Mouse (Mus musculus): ENCODE measurements around the gene Gm44805.
A peak's percentile ranks its signal among the peaks of the same experiment; 100 is the strongest.

DNA sequence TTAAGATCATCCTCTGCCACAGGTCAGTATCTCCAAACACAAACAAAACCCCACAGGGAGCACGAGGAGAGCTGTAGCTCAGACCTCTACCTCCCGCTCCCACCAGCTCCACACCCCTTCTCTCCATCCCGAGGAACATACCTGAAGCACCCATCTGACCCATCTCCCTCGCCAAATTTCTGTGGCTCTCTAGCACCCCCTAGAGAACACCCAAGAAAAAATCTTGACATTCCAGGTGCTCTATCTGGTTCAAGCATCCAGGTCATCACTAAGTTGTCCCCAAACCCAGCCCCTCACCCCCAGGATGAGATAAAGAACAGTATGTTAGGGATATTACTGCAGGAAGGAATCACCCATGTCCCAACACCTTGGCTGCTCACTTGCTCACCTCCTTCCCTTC, 32.0 kb upstream of the Gm44805 start:
- TF ChIP-seq CTCF (IDR thresholded peaks at IDR 0.05), result peak; percentile 64
- TF ChIP-seq EP300 (IDR thresholded peaks at IDR 0.05), result no peak
